Mouse (Mus musculus) mature B cell (primary cell): ENCODE data around the gene Fancc.

Source experiments
- in situ Hi-C: fragments of 300-500 bp; cut with MboI; formaldehyde crosslinking; loops from 2 replicates; pipeline ENCODE4 v1.14.3; 2019

Gene Fancc

GRCm38 (mm10) chr13:63496646-63497582, at the start of gene Fancc:
Gene Fancc (minus strand): TSS chr13:63497278.
- in situ Hi-C loops = no loop called here

- in situ Hi-C loops = no loop called here
Measured at GRCm38 (mm10) chr13:63545291-63545690, 48.2 kb upstream of the Fancc start.

DNA sequence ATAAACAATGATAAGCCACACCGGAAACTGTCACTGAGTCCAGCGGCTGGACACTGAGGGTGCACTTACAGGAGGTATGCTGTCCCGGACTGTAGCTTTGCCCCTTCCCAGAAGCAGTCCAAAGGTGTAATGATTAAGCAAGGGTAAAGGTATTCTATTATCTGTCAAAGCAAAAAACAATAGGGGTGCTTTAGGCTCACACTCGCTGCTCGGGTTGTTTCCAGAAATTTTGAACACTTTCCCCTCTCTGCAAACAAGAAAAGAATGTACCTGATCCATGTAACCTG, 47.8 kb upstream of the Fancc start:
- in situ Hi-C loops = no loop called here

DNA sequence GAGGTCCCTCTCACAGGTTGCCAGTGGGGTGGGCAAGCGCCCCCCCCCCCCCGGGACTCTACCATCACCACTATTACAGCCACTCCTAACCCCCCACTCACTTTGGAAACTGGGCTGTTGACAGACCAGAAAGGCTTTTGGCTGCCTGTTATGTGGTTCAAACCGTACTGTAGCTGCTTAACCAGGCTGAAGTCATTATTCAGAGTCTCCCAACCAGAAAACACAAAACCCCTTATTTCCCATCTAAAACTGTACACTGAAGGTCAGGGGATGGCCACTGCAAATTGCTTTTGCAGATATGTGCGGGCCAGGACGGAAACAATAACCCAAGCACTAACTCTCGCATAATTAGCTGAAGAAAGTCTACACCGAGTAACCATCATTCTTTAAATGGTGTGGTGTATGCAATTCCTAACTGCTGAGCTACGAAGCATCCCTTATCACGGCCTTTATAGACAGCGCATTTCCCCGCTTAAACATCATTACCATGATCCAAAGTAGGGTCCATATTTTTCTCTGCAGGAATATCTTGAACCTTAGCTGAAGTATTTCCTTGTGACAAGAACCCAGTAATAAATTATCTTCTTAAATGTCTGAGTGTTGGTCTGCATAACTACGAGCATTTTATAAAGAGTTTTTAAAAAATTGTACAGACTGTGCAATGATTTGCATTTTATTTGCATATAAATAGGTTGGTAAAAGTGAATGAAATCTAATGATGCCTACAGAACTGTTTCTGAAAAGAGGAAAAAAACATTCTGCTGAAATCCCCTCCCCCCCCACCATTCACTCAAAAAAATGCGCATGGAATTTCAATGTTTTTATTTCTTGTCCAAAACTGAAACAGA, 47.3 kb upstream of the Fancc start:
- in situ Hi-C loops = no loop called here

GRCm38 (mm10) chr13:63543459-63543858, 46.4 kb upstream of the Fancc start:
- in situ Hi-C loops = no loop called here

GRCm38 (mm10) chr13:63542796-63543384, 45.8 kb upstream of the Fancc start:
- in situ Hi-C loops = no loop called here

- in situ Hi-C loops = no loop called here
Measured at GRCm38 (mm10) chr13:63541510-63541909, 44.4 kb upstream of the Fancc start.

GRCm38 (mm10) chr13:63540584-63540983, 43.5 kb upstream of the Fancc start:
- in situ Hi-C loops = no loop called here

DNA sequence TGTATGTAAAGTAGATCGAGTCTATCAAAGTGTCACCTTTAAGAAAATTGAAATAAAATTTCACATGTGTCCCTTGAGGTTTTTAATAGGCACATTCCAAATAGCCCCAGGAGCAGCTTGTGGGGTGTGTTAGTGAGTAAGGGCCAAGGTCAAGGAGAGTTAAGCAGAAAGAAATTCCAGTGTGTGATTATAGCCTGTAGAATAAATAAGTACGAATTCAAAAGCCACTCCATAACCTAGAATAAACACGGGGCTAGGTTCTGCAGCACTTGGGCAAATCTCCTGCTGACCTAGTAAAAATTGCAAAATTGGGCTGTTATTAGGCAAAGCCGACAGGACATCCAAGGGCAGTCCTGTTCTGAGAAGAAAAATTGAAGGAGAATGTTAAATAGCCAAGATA, 37.9 kb upstream of the Fancc start:
- in situ Hi-C loops = no loop called here

GRCm38 (mm10) chr13:63530857-63531256, 33.8 kb upstream of the Fancc start:
- in situ Hi-C loops = no loop called here

GRCm38 (mm10) chr13:63530371-63530764, 33.3 kb upstream of the Fancc start:
- in situ Hi-C loops = no loop called here

DNA sequence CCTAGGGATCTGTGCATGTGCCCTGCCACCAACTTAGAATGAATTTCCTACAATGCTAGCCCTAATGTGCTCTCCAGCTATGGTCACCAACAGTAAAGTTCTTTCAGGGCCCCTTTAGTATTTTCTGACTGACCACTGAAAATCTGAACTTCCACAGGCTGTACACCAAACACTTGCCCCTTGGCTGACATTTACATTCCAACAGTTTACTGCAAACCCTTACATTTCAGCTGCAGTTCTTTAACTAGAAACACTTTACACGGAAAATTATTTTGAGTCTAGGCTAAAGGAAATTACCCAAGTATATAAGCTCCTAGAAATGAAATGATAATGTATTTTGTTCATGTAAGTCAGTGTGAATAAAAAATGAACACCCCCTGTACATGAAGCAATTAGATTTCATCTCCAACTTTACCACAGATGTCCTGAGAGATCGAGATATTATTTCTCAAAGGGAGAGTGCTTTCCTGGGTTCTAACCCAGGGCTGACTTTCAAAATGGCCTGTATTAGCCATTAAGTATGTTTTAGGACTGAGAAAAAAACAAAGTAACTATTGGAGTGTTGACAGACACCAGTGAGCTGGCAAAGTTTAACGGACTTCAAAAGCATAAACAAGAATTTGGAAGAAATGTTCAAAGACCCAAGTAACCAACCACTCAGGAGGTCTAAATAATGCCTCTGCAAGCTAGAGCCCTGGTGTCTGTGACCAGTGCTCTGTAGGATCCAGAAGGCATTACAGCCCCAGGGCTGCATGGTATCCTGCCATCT, 32.7 kb upstream of the Fancc start:
- in situ Hi-C loops = no loop called here

- in situ Hi-C loops = no loop called here
Measured at GRCm38 (mm10) chr13:63528852-63529251, 31.8 kb upstream of the Fancc start.

DNA sequence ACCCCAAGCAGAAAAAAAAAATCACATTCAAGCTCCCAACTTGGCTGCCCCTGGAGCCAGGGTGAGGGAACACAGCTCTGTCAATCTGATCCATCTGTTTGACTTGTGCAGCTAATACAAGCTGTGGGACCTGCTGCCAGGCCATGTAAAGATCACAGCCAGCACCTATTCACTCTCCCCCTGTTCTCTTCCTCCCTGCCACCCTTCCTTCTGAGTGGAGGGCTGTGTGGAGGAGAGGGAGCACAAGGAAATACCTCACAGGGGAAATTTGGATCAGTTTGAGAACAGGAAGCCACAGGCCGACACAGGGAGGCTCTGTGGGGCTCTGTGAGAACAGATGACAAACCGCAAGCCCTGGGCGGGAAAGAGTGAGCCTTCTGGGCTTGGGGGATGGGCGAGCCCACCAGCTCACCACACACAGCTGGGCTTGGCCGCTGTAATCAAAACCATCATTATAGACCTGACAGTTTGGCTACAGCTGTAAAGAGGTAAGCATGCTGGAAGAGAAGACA, 31.1 kb upstream of the Fancc start:
- in situ Hi-C loops = no loop called here

DNA sequence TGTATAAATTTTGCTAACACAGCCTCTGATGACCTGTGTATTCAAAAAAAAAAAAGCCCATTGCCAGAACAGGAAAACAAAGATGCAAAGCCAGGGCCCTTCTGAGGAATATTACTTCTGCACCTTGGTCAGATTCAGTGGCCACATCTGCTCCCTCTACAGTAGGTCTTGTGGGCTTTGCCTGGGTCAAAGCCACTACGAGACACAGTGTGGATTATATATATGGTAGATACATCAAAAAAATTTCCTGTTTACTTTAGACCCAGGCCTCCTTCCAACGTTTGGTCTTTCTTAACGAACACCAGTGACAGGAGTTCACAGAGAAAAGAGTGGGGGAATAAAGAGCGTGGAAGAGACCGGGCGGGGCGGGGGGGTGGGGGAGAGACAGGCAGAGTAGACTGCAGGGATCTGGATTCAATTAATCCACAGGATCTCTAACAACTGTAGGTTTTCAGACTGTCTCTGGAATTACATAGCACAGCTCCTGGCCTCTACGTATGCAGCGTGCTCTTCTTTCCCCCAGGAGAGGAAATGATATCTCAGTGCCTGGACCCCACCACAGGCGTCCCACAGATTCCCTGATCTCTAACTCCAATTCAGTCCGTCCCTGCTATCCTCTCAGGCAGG, 28.6 kb upstream of the Fancc start:
- in situ Hi-C loops = no loop called here

- in situ Hi-C loops = no loop called here
Measured at GRCm38 (mm10) chr13:63524608-63525570, 27.8 kb upstream of the Fancc start.

DNA sequence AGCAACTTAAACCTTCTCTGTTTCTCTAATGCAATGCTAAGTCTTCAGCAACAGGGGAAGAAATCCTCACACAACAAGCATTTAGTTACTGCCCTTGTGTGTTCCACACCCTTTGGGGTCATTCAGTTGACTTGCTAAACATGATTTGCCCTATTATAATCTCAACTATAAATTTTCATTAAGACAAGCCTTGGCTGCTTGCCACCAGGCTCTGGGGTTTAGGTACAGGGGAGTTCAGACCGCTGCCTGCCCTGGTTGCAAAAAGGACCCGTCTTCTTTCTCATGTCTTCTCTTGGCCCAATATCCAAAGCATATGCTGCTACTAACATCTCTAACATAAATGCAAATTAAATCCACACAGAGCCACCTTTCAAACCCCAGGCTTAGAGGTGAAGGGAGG, 27.0 kb upstream of the Fancc start:
- in situ Hi-C loops = no loop called here

DNA sequence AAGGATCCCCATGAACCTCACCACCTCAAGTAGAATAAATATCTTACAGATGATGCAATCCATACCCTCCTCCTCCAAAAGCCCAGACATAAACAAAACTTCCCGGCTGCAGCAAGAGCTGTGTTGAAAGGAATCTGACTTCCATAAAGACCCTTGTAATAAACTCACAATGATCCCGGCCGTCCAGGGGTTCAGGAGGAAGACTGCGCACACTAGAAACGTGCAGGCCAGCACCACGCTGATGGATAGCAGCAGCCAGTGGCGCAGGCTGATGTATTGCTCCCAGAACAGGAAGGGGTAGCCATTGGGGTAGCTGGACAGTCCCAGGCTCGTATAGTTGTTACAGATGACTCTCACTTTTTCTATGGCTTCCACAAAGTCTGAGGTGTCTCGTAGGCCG, 25.8 kb upstream of the Fancc start:
- in situ Hi-C loops = no loop called here

- in situ Hi-C loops = no loop called here
Measured at GRCm38 (mm10) chr13:63520110-63520509, 23.0 kb upstream of the Fancc start.

GRCm38 (mm10) chr13:63516535-63516934, 19.5 kb upstream of the Fancc start:
- in situ Hi-C loops = no loop called here
